Mouse (Mus musculus): ENCODE measurements around the gene Ap3m1.

Gene Ap3m1

DNA sequence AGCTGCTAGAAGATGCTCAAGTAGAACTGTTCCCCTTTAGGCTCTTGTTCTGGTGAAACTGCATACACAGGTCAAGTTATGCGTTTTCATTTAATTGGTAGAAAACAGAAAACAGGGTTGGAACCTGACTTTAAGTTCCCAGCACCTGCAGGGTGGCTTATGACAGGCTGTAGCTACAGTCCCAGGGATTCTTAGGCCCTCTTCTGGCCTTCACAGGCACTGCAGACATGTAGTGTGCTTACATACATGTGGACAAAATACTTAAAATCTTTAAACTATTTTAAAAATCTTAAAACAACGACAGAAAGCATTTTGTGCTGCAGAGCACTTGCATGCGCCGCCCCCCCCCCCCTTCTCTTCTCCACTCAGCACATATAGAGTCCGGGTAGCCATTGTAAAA is 17.3 kb upstream of the Ap3m1 start:
- DNase-seq (ENCODE audit: low spot score): no peak

DNA sequence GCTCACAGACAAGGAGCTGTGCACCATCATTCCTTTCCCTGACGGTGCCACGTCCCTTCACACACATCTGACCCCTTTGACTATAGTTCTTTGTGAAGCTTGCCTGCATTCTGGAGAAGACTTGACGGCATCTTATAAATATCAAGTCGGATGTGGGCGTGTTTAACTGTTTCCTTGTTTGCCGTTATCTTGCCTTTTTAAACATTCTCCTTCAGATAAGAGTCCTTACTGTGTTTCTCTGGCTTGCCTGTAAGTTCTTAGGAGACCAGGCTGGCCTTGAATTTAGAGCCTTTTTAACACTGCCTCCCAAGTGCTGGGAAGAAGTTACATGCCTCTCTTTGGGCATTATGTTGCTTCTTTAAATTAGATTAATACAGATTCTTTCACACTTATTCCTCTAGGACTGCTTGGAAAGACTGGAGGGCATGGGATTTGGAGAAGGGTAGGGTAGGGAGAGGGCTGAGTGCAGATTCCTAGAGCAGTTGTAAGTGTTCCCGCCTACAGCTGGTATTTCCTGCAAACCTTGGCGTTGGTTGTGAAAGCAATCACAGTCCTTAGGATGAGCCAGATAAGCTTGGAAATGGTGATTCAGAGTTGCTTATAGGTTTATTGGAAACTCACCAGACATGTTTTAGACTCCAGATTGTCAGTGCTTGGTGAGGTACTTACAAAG is 13.3 kb upstream of the Ap3m1 start:
- DNase-seq (ENCODE audit: low spot score): no peak

DNA sequence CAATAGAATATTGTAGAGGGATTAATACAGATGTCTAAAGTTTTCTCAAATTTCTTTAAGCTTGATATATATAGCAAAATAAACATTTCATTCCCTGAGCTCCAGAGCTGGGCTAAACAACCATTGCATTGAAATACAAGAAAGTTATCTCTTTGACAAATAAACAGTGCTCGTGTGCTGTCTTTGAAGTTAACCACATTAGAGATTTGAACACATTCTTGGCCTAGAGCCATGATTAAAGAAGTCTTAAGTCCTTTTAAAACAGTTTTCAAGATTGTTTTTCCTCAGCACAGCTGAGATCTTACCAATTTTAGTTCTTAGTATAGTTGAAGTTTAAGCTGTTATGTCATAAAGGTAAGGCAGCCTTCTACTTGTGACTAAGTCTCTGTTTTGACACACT is 12.0 kb upstream of the Ap3m1 start:
- no peak for DNase-seq (ENCODE audit: low spot score)

DNA sequence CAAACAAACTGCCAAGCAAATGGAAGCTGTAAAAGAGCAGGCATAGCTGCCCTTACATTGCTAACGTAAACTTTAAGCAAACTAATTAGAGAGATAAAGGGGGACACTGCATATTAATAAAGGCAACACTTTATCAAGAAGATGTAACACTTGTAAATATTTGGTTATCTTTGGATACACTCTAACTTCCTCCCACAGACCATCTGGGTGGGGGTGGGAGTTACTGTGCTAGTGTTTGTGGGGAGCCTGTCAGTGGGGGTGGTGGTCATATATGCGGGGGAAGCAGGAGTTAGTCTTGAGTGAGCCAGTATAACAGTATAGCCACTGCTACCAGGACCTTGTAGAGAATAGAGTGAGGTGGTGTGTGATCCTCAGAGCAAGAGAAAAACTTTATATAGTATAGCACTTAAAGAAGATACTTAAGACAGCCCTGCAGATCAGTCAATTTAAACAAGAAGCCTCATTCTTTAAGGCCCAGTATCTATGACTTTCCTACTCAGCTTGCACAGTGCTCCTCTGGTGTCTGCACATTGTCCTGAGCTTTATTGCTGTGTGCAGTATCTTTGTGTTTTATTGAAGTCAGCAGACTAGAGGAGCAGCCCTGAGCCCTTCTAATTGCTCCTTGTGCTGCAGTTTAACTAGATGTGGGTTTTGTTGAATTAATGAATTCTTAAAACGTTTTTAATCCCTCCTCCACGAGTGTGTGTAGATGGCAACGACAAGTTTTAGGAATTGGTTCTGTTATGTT is 10.6 kb upstream of the Ap3m1 start:
- DNase-seq (ENCODE audit: low spot score): no peak

DNA sequence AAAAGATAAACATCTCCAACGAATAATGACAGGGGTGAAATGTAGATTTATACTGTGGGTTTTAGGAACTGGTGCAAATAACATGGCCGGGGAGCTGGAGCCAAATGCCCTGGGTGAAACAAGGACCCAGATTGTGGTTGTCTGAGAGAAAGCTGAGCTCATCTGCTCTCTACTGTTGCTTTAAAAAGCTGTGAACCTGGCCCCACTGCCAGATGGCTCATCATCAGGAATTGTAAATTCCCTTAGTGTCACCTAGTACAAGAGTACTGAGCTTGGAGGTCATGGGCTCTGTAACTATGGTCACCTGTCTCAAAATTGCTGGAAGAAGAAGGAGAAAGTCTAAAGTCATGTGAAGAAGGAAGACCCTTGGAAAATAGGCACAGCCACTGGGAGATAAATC is 6.7 kb upstream of the Ap3m1 start:
- DNase-seq (ENCODE audit: low spot score): no peak

DNA sequence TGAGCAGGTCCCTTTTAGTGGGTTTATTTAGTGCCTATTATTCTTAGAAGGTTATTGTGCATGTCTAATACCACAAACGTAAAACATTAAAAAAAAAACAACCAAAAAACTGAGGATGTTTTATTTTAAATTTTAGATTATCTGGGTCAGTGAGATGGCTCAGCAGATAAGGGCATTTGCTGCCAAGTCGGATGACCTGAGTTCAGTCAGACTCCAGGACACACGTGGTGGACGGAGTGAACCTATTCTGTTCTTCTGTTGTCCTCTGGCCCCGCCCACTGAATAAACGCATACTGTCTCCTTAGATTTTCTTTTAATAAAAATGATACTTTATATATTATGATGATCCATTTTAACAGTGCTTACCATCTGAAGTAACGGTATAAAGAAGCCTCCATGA is 1.3 kb upstream of the Ap3m1 start:
- DNase-seq (ENCODE audit: low spot score): no peak

DNA sequence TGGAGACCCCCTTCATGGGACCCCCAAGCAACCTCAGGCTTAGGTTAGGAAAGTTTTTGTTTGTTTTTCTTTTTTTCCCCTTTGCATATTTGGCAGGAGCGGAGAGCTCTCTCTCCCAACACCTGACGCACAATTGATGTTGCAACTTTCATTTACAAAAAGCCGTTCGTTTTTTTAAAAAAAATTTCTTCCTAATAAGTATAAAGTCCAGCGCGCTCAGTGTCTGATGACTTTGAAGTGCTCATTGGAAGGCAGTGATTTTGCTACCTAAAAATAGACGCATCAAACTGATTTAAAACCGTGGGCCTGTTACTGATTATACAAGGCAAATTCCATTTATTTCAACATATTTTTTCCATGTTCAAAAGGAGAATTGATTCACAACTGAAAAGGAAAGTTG is 843 bp upstream of the Ap3m1 start:
- no peak for DNase-seq (ENCODE audit: low spot score)

DNA sequence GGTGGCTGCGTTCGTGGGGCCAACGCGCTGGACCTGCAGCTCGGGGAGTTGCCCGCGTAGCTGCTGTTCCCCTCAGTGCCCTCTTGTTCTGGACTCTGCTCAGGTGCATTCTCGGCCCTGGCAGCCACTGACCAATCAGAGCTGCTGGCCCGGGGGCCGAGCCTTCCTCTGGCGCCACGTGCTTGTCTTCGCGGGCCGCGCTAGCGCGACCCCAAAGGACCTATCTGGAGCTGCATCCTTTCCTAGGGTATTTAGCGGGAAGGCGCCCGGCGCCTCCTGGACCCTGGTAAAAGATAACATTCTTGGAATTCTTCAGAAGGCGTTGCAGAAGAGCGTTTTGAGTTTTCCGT is 448 bp upstream of the Ap3m1 start:
- no peak for DNase-seq (ENCODE audit: low spot score)

DNA sequence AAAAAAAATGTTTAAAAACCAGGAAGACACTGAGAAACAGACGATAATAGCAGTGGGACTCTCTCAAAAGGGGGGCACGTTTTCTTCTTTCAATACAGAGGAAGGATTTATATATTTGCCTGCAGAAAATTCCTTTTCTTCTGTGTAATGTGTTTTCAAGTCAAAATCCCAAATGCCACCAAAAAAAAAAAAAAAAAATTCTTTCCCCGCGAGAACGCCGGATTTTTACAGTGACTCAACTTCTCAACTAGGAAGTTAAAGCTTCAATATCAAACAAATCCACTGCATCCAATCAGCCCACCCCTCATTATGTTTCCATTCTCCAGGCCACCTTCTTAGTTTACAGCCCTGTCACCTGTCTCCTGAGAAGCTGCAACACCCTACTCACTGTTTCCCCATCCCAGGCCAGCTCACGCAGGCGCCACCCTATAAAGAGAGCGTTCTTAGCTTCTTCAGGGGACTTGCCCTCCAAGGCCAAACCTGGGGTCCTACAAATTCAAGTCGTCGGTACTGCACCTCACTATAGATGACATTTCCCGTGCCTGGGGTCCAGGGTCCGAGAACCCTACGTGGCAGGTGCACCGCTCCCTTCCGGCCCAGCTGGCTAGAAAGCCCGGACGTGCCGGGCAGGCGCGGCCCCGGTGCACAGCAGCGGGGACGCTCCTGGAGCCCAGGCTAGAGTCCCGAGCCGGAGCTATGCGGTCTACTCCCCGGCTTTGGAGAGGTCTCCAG is 762 bp downstream of the Ap3m1 start:
- DNase-seq (ENCODE audit: low spot score): no peak

DNA sequence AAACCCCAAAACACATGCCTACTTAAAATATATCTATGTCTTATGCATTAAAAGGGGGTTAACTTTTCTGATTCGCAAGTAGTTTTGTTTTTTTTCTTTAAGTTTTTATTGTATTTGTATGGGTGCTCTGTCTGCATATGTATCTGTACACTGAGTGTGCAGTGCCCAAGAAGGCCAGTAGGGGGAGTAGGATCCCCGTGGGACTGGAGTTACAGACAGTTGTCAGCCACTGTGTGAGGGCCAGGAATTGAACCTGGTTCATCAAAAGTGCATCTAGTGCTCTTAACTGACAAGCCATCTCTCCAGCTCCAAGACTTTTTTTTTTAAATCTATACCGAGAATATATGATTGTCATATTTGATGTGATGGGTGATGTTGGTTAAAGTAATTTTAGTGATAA is 1.6 kb downstream of the Ap3m1 start:
- no peak for DNase-seq (ENCODE audit: low spot score)

DNA sequence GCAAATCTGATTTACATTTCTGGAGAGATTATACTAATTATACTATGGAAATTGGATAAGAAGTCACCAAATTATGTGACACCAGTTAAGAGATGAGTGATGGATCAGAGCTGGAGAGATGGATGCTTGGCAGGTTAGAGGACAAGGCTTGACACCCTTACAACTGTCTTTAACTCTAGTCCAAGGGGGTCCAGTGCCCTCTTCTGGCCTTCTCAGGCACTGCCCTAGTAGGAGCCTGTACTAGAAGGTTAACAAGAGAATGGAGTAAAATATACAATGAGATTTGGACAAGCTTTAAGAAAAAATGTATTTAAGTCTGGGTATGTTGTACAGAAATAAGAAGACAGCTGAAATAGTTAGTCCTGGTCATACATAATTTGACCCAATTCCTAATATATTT is 3.4 kb downstream of the Ap3m1 start:
- no peak for DNase-seq (ENCODE audit: low spot score)

DNA sequence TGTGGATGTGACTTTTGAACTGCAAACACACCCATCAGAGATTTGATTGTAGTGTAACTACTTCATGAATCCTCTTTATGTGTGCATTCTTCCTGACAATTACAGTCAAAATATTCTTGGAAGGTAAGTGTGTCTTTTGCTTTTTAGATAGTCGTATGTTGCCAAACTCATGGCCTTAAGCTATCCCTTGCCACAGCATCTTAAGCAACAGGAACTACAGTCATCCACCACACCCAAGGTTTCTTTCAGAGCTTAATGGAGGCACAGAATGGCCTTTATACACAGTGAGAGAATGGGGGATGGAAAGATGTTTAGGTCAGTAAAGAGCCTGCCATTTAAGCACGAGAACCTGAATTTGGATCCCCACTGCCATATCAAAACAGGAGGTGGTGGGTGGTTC is 4.5 kb downstream of the Ap3m1 start:
- no peak for DNase-seq (ENCODE audit: low spot score)

DNA sequence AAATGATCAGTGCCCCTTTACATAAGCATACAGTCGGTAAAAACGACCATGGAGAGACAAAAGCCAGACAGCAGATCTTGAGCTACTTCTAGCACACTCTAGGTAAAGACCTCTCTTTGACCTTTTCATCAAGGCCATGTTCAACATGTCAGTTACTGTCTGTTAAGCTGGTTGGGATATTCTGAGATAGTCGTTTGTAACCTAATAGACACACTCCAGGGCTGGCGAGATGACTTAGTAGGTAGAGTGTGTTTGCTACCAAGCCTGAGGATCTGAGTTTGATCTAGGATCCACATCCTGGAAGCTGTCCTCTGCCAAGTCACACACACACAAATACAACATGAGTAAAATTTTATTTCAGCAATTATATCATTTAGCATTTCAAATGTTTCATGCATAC is 12.7 kb downstream of the Ap3m1 start:
- DNase-seq (ENCODE audit: low spot score): no peak

DNA sequence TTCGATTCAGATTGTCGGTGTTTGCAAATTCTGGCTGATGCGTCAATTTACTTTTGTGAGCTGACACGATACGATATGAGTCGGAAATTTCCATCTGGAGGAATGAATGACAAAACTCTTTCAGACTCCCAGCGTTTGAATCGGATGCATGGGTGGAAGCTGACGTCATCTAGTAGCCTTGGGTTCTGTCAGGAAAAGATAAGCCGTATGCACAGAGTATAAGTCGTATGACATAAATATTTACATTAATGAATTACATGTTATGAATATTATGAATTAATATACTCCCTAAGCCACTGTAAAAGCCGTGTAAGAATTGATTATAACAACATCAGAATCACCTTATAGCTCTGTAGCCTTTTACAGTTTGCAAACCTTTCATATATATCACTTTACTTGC is 13.2 kb downstream of the Ap3m1 start:
- no peak for DNase-seq (ENCODE audit: low spot score)

DNA sequence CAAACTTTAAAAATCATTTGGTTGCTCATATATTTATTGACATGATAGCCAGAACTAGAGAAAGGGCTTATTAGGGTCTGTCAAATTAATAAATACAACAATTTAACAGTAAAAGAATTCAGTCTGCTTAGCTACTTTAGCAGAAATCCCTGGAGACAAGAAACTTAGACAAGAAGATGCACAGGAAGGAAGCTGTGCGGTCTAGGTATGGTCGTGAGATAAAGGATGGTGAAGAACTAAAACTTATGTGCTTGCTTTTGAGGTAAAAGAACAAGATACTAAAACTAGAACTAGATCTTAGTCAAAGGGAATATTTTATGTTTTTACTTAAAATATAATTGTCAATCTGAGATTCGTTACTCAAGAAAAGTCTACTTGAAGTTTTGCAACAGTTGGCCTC is 17.5 kb downstream of the Ap3m1 start:
- no peak for DNase-seq (ENCODE audit: low spot score)

DNA sequence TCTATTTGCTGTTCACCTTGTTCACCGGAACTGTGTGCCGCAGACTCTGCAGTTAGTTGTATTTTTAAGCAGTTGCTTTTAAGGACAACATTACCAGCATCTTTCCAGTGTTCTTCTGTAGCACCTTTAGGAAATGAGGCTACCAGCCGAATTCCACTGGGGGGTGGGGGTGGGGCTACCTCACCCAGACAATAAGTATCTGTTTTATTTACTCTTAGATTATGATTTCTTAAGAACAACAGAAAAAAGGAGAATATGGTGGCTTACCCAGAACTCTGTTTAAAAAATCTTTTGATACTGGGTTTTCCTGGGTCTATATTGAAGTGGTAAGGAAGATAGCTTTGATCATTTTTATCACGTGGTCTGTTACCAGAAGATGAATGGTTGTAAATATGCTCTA is 18.0 kb downstream of the Ap3m1 start:
- no peak for DNase-seq (ENCODE audit: low spot score)

DNA sequence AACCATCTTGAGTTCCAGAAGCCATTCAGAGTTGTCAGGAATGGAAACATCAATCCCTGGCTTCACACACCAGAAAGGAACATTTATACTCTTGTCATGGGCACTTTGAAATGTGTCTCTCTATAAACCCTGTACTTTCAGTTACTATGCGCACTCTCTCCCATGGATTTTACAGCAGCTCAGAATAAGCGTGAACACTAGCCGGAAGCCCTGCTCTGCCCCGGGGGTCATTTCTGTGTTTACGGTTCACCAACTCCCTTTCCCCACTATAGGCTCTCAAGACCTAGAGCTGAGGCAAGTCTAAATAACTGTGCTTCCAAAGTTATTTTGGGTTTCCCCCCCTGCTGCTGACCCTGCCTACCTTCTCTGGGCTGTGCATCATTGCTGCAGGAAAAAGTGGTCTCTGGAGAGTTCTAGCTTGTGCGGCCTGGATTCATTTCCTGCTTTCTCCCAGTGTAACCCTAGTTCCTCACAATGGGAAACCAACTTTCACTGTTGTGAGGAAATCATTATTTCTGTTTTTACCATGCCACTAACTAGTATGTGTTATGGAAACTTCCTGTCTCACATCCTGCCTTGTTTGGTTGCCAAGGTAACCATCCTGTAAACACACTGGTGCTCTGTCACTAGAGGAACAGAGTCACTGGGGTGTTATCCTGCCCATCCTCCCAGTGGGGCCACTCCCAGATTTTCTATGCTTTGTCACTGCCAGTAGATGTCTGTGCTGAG is 20.4 kb downstream of the Ap3m1 start:
- no peak for DNase-seq (ENCODE audit: low spot score)

DNA sequence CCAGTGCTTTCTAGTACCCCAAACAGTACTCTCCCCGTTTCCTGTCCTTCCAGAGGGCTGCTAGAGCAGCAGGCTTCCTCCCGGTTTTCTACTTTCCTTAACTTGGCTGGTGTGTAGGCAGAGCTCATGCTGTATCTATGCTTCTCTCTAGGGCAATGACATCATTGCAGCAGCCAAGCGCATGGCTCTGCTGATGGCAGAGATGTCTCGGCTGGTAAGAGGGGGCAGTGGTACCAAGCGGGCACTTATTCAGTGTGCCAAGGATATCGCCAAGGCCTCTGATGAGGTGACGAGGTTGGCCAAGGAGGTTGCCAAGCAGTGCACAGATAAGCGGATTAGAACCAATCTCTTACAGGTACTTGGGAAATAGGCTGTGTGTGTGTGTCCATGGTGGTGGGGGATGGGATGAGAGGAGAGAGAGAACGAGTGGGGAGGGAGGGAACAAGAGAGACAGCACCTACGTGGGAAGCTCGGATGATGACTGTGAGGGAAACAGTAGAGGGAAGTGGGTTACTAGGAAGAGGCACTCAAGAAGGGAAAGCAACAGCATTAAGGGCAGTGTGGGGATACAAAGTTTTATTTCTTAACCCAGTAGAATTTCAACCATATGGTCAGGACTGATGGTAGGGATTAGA is 23.2 kb downstream of the Ap3m1 start:
- DNase-seq (ENCODE audit: low spot score): no peak

DNA sequence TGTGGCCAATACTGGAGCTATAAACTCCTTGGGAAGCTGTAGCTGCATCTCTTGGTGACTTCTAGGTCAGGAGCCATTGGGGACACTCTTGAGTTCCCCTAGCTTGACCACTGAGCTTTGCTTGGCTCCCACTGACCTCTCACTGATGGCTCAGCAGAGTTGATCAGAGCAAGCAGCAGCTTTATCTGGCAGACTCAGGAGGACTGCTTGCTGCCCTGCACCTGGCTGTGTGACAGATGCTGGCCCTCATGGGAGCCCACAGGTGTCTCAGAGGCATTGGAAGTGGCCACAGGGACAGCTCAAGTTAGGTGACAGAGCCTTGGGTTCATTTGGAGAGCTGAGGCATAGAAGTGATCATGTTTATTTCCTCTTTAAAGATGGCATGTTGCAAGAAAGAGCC is 24.8 kb downstream of the Ap3m1 start:
- DNase-seq (ENCODE audit: low spot score): no peak

DNA sequence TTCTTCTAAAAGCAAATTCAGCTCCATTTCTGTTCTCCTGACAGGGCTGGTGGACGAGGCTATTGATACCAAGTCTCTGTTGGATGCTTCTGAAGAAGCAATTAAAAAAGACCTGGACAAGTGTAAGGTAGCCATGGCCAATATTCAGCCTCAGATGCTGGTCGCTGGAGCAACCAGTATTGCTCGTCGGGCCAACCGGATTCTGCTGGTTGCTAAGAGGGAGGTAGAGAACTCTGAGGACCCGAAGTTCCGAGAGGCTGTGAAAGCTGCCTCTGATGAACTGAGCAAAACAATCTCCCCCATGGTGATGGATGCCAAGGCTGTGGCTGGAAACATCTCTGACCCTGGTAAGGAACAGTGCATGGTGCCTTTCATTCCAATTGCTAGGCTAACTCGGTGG is 31.9 kb downstream of the Ap3m1 start:
- peak; percentile 34 for DNase-seq (ENCODE audit: low spot score)

DNA sequence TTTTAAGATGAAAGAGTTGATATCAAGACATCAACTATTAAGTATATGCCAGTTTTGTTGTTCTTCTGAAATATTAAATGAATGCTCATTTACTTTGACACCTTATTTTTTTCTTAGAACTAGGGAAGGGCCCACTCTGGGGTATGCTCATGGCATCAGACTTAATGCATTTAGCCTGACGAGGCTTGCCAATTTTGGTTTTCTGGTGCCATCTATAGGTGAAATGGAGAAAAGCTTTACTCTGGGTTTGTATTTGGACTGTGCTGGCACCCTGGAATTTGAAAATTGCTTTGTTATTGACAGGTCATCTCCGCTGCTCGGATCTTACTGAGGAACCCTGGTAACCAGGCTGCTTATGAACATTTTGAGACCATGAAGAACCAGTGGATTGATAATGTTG is 33.3 kb downstream of the Ap3m1 start:
- peak; percentile 35 for DNase-seq (ENCODE audit: low spot score)

DNA sequence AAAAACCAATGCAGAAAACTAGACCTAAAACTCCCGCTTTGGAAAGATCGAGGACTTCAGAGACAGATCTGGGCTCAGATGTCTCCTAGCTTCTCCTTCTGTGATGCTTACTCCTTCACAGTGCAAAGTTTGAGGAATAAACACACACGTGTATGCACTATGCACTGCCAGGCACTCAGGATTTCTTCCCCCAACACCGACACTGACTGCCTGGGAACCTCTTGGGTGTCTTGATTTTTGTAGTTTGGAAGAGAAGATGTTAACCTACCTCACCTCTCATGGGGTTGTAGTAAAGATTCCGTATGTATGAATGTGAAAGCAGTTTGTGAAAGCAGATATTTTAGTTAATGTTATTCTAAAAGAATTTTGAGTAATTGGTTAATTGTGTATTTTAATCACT is 34.4 kb downstream of the Ap3m1 start:
- no peak for DNase-seq (ENCODE audit: low spot score)
